Mouse (Mus musculus) erythroblast, embryonic 14.5 days (primary cell): ENCODE results near the gene Car15.

Experiments
- GATA1 ChIP-seq: IDR thresholded peaks from 2 replicates; pipeline ENCODE4 v1.6.1; 2012; ENCODE audit warnings: low read length, inconsistent platforms, mixed read lengths
- TAL1 ChIP-seq: IDR thresholded peaks from 3 replicates; pipeline ENCODE4 v1.6.1; 2012; ENCODE audit warnings: low read length, inconsistent platforms, mixed read lengths

DNA sequence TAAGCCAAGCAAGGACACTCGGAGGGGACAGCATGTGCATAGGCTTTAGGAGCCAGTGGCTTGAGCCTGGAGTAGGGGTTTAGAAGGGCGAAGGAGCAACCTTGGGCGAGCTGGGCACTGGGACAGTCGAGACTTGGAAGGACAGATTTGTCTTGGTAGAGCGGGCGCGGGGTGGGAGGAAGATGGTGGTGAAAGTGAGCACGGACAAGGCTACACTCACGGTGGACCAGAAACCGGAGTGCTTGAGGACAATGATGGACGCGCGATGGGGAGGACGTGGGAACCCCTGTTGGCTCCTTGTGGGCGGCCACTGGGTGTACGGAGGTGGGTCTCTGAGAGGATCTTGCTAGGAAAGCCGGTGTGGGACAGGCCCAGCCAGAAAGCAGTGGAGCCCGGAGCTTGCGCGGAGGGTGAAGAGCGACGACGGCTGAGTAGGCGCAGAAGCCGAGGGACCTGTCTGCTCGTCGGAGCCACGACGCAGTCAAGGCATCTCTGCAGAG lies 40.3 kb downstream of the Car15 start:
- TF ChIP-seq GATA1, result no peak
- no peak for TF ChIP-seq TAL1
